Mouse (Mus musculus): ENCODE data around the gene Cdc14b.

The Cdc14b gene

GRCm38 (mm10) chr13:64274879-64275753, at the start of gene Cdc14b:
Gene Cdc14b (minus strand): TSS chr13:64275290.
- DNase-seq (ENCODE audit: low spot score in 2 of 2): peak; percentile 76 to 78

GRCm38 (mm10) chr13:64322561-64323281, 47.6 kb upstream of the Cdc14b start:
- no peak for DNase-seq (ENCODE audit: low spot score in 2 of 2)

- no peak for DNase-seq (ENCODE audit: low spot score in 2 of 2)
Observed at GRCm38 (mm10) chr13:64320334-64320733, 45.2 kb upstream of the Cdc14b start.

- DNase-seq (ENCODE audit: low spot score in 2 of 2): no peak
Observed at GRCm38 (mm10) chr13:64319782-64320181, 44.7 kb upstream of the Cdc14b start.

GRCm38 (mm10) chr13:64318355-64318754, 43.3 kb upstream of the Cdc14b start:
- no peak for DNase-seq (ENCODE audit: low spot score in 2 of 2)

GRCm38 (mm10) chr13:64315483-64316050, 40.5 kb upstream of the Cdc14b start:
- DNase-seq (ENCODE audit: low spot score in 2 of 2): peak in 1 of 2 experiments; percentile 27

- no peak for DNase-seq (ENCODE audit: low spot score in 2 of 2)
Observed at GRCm38 (mm10) chr13:64314041-64314440, 39.0 kb upstream of the Cdc14b start.

GRCm38 (mm10) chr13:64312916-64313289, 37.8 kb upstream of the Cdc14b start:
- no peak for DNase-seq (ENCODE audit: low spot score in 2 of 2)

- peak; percentile 89 to 91 for DNase-seq (ENCODE audit: low spot score in 2 of 2)
Observed at GRCm38 (mm10) chr13:64312024-64312915, 37.2 kb upstream of the Cdc14b start, which contains the start of gene Aaed1. Gene Aaed1 (minus strand): TSS chr13:64312710.

GRCm38 (mm10) chr13:64311266-64311665, 36.2 kb upstream of the Cdc14b start:
- DNase-seq (ENCODE audit: low spot score in 2 of 2): no peak

- no peak for DNase-seq (ENCODE audit: low spot score in 2 of 2)
Observed at GRCm38 (mm10) chr13:64310585-64310984, 35.5 kb upstream of the Cdc14b start.

- no peak for DNase-seq (ENCODE audit: low spot score in 2 of 2)
Observed at GRCm38 (mm10) chr13:64309842-64310241, 34.8 kb upstream of the Cdc14b start.

- no peak for DNase-seq (ENCODE audit: low spot score in 2 of 2)
Observed at GRCm38 (mm10) chr13:64309036-64309435, 33.9 kb upstream of the Cdc14b start.

- no peak for DNase-seq (ENCODE audit: low spot score in 2 of 2)
Observed at GRCm38 (mm10) chr13:64307508-64307907, 32.4 kb upstream of the Cdc14b start.

GRCm38 (mm10) chr13:64306078-64306477, 31.0 kb upstream of the Cdc14b start:
- DNase-seq (ENCODE audit: low spot score in 2 of 2): peak; percentile 45 to 52

GRCm38 (mm10) chr13:64299069-64299468, 24.0 kb upstream of the Cdc14b start:
- no peak for DNase-seq (ENCODE audit: low spot score in 2 of 2)

GRCm38 (mm10) chr13:64286791-64287190, 11.7 kb upstream of the Cdc14b start:
- no peak for DNase-seq (ENCODE audit: low spot score in 2 of 2)

GRCm38 (mm10) chr13:64286321-64286720, 11.2 kb upstream of the Cdc14b start:
- DNase-seq (ENCODE audit: low spot score in 2 of 2): no peak

GRCm38 (mm10) chr13:64284676-64285075, 9.6 kb upstream of the Cdc14b start:
- DNase-seq (ENCODE audit: low spot score in 2 of 2): no peak

- DNase-seq (ENCODE audit: low spot score in 2 of 2): no peak
Observed at GRCm38 (mm10) chr13:64280940-64281339, 5.8 kb upstream of the Cdc14b start.

- DNase-seq (ENCODE audit: low spot score in 2 of 2): no peak
Observed at GRCm38 (mm10) chr13:64275754-64276127, 651 bp upstream of the Cdc14b start.
